Mouse (Mus musculus) hematopoietic stem cell, adult 5-6 weeks (primary cell): Measurements from ENCODE around the gene Amd1. TPM values are rescaled to one million over a fixed set of nuclear protein-coding genes. Genes with fewer than 3 reads are reported as not detected.

Experiments used
- ATAC-seq, 2 experiments: fragments of 125-278 bp in 1 of 2; replicated peaks in 1 of 2; 2 replicates each; pipeline ENCODE4 v1.8.0; 2016 to 2017; ENCODE audit warnings: inconsistent platforms in 2 of 2, mild to moderate bottlenecking in 2 of 2, moderate number of reproducible peaks in 2 of 2, low read depth in 1 of 2, moderate TSS enrichment in 1 of 2; ENCODE audit not compliant: low FRiP score in 2 of 2, poor library complexity in 2 of 2, severe bottlenecking in 2 of 2, insufficient read depth in 1 of 2, low TSS enrichment in 1 of 2
- total RNA-seq: library from RNA; stranded (forward); fragments of 172-1452, 232-1000 nt; gene quantifications from 2 replicates; pipeline ENCODE4 v1.2.3, GENCODE M21; 2017

The Amd1 gene
- total RNA-seq, result 181 and 193 TPM in 2 replicates

- peak; percentile 96 for ATAC-seq
Measured at GRCm38 (mm10) chr10:40302140-40302985, at the start of gene Amd1. TSS of gene Amd1 (minus strand) at chr10:40302186.

- no peak for ATAC-seq
Measured at GRCm38 (mm10) chr10:40351156-40351555, 49.2 kb upstream of the Amd1 start.

DNA sequence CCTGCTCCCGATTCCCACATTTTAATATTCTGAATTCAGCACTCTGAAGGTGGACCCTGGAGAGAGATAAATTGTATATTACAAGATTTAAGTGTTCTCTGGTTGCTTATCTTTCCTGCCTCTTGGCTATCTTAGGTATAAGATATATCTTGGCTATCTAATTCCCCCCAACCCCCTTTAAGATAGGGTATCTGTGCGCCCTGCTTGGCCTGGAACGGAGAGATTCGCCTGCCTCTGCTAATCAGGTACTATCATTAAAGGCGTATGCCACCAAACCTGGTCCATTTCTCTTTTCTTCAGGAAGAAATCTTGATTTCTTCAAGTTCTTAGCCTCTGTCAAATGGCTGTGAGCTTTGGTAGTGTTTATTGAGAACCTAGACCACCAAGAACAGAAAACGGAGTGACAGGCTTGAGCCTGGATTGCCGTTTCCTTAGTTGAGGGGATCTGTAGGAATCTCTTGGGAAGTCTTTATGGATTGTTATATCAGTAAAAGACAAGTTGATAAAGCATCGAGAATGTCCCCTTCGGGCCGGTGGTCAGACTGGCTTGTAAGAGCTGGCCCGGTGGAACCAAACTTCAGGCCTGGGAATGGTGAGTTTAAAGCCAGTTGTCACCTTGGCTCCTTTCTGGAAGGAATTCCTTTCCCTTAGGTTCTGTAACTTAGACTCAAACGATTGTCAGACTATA is 48.4 kb upstream of the Amd1 start:
- no peak for ATAC-seq

DNA sequence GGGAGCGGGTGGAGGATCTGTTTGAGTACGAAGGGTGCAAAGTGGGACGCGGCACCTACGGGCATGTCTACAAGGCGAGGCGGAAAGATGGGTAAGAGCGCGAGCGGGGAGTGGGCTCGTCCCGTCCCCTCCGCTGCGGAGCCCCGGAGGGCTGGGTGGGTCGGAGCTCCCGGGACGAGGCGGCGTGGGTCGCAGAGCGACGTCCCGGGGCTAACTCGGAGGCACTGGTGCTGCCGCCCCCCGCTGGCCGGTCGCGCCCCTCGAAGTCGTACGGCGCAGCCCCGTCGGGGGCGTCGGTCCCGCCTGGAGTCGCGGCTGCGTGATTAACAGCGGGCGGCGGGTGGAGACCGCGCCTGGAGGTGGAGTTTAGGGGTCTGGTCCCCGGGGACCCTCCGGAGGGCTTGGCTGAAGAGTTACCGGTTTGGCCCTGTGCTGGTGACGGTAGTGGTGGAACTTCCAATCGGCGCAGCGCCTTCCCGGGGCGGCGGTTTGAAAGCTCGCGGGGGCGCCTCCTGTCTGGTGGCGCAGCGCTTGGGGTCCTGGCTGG is 47.7 kb upstream of the Amd1 start:
- ATAC-seq, result no peak

GRCm38 (mm10) chr10:40348566-40349536 is 46.9 kb upstream of the Amd1 start:
- peak; percentile 90 to 95 for ATAC-seq

DNA sequence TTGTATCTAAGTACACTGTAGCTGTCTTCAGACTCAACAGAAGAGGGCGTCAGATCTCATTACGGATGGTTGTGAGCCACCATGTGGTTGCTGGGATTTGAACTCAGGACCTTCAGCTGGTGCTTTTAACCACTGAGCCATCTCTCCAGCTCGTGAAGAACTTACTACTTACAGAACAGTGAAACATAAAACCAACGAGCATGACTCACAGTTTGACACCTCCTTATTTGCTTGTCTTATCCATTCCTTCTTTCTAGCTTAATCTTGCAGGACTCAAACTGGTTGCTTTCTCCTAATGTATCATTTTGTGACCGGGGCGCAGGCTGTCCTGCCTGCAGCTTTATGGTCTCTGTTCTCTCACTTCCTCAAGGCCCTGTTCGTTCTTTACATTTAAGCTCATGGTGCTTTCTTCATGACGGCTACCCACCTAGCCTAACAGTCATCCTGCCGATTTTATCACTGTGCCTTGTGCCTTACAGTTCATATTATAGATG is 45.5 kb upstream of the Amd1 start:
- no peak for ATAC-seq

GRCm38 (mm10) chr10:40346776-40347403 is 44.9 kb upstream of the Amd1 start:
- ATAC-seq, result no peak

- no peak for ATAC-seq
Measured at GRCm38 (mm10) chr10:40342036-40342435, 40.0 kb upstream of the Amd1 start.

GRCm38 (mm10) chr10:40339351-40339964 is 37.5 kb upstream of the Amd1 start, which contains the start of gene Cdk19:
TSS of gene Cdk19 (plus strand) at chr10:40339564.
- no peak for ATAC-seq

DNA sequence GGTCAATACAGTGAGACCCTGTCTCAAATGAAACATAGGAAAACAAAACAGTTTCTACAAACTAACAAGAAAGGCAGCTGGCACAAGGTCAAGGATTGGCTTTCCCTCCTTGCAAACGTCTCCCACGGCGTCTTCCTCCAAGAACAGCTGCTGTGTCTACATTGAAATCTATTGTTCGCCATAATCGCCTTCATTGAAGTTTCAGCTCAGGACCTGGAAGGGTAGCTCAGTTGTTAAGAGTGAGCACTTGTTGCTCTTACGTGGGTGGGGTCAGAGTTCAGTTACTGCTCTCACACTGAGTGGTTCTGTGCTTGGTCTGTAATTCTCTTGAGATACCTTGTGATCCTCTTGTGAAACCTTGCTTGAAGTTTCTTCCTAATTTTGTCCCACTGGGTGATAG is 30.9 kb upstream of the Amd1 start:
- ATAC-seq, result no peak

- ATAC-seq, result no peak
Measured at GRCm38 (mm10) chr10:40330262-40330661, 28.3 kb upstream of the Amd1 start.

GRCm38 (mm10) chr10:40328004-40328551 is 26.1 kb upstream of the Amd1 start:
- peak in 1 of 2 experiments; percentile 39; a peak in 1 of 4 replicates for ATAC-seq

DNA sequence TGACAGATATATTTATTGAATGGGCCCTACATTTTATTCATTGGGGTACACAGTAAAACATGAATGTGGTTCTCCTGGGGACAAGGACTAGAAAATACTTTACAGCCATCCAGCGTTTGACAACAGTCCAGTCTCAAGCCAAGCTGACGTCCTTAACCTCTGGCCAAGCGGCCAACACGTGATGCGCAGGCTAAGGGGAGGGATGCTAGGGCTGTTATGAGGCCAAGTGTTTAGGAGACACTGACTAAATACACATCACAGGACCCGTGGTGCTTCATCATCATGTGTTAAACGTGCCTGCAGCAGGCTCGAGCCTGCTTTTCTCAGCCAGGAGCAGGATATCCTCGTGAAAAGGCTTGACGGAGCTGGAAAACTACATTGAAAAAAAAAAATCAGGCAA is 18.3 kb upstream of the Amd1 start:
- ATAC-seq, result no peak

GRCm38 (mm10) chr10:40316841-40317585 is 15.0 kb upstream of the Amd1 start:
- ATAC-seq, result no peak

- no peak for ATAC-seq
Measured at GRCm38 (mm10) chr10:40312781-40313180, 10.8 kb upstream of the Amd1 start.
